ENCODE assay signal across 8 mouse cellular contexts in the genomic region with DNA sequence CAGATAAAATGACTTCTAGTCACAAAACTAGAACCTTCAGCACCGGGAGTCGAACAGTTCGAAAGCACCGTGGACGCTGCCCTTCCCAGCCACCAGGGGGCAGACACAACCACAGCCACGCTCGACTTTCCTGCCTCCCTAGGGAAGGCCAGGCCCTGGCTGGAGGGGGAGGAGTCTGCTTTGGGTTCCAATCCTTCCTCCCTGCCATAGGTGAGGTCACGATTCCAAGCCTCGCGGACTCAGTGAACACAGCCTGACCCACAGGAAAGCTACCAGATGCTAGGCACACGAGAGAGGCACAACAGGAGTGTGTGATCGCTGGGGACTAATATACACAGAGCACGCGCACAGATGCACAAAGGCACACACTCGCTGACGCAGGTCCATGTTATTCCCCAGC. TPM values are rescaled to one million over a fixed set of nuclear protein-coding genes. Genes with fewer than 3 reads are reported as not detected.
A peak's percentile ranks its signal among the peaks of the same experiment; 100 is the strongest.
DNase-seq lines count a peak whose midpoint lies in the region; ATAC-seq and TF ChIP-seq lines count a peak whose summit lies in the region.

No protein-coding gene starts in this region.

- H3K36me3 ChIP-seq in intestine, postnatal 0 days (ENCODE audit: control insufficient read depth, insufficient read depth) = no peaks in the 10 kb centered on the region
- no peaks in the 10 kb centered on the region for H3K36me3 ChIP-seq in limb, embryonic 12.5 days
- no peaks in the 10 kb centered on the region for H3K36me3 ChIP-seq in stomach, embryonic 14.5 days (ENCODE audit: control insufficient read depth, insufficient read depth, low read length)

- 26% methylated on average over 16 of the region's 16 CpGs for WGBS in intestine, postnatal 0 days
- WGBS in limb, embryonic 12.5 days = 23% methylated on average over 16 of the region's 16 CpGs
- WGBS in stomach, embryonic 14.5 days = 27% methylated on average over 16 of the region's 16 CpGs

- no peaks in the 10 kb centered on the region for H3K9me3 ChIP-seq in intestine, postnatal 0 days (ENCODE audit: control insufficient read depth)
- no peaks in the 10 kb centered on the region for H3K9me3 ChIP-seq in limb, embryonic 12.5 days
- no peaks in the 10 kb centered on the region for H3K9me3 ChIP-seq in stomach, embryonic 14.5 days (ENCODE audit: control insufficient read depth, low read depth, low read length)

- H3K4me3 ChIP-seq in cortical plate, adult 2 months (ENCODE audit: insufficient read depth, low read length) = no peak overlapping the region
- no peak overlapping the region for H3K4me3 ChIP-seq in intestine, postnatal 0 days (ENCODE audit: low read depth, low read length)
- H3K4me3 ChIP-seq in limb, embryonic 12.5 days (replicated peaks) = no peak overlapping the region
- no peak overlapping the region for H3K4me3 ChIP-seq in stomach, embryonic 14.5 days (ENCODE audit: low read depth, low read length)

- peak; percentile 76 for TF ChIP-seq CTCF in cortical plate, adult 2 months (IDR thresholded peaks at IDR 0.05; ENCODE audit: extremely low read depth, insufficient read depth, low read length)
- TF ChIP-seq CTCF in intestine, postnatal 0 days (IDR thresholded peaks at IDR 0.05; ENCODE audit: low read depth) = peak; percentile 98

- H3K4me2 ChIP-seq in intestine, postnatal 0 days (replicated peaks; ENCODE audit: low read depth) = peak overlapping the region; percentile 41
- peak overlapping the region; percentile 27 for H3K4me2 ChIP-seq in limb, embryonic 12.5 days
- no peak overlapping the region for H3K4me2 ChIP-seq in stomach, embryonic 14.5 days (replicated peaks; ENCODE audit: low read depth, low read length)

- no peak overlapping the region for H3K9ac ChIP-seq in intestine, postnatal 0 days (ENCODE audit: low read depth, low read length)
- no peak overlapping the region for H3K9ac ChIP-seq in limb, embryonic 12.5 days (replicated peaks)
- no peak overlapping the region for H3K9ac ChIP-seq in stomach, embryonic 14.5 days (replicated peaks; ENCODE audit: low read depth, low read length)

- intact Hi-C loops in gastrocnemius, postnatal 36 days (cut with DNase I) = loop anchor here (2.0 to 5.0 kb wide), 2 partner anchors 82 to 99 kb away; partner anchors contain the start of genes Iqcd and Tpcn1

- ATAC-seq in intestine, postnatal 0 days = peak; percentile 44
- no peak for ATAC-seq in limb, embryonic 12.5 days (ENCODE audit: insufficient number of reproducible peaks, insufficient read depth, low FRiP score, low TSS enrichment, low read depth)
- peak; percentile 77 for ATAC-seq in monocyte, adult 5-6 weeks (replicated peaks; ENCODE audit: insufficient number of reproducible peaks, low FRiP score, low TSS enrichment, poor library complexity, severe bottlenecking)
- ATAC-seq in stomach, embryonic 14.5 days (ENCODE audit: insufficient number of reproducible peaks, insufficient read depth, low FRiP score, low read depth) = 0 out of 2 replicates have a peak, but pooled peaks have one; percentile 21

- H3K27me3 ChIP-seq in intestine, postnatal 0 days (replicated peaks; ENCODE audit: control insufficient read depth, insufficient read depth, low read length) = no peaks in the 10 kb centered on the region
- H3K27me3 ChIP-seq in limb, embryonic 12.5 days = no peaks in the 10 kb centered on the region
- no peaks in the 10 kb centered on the region for H3K27me3 ChIP-seq in stomach, embryonic 14.5 days (ENCODE audit: control insufficient read depth, insufficient read depth, low read length)

- H3K4me1 ChIP-seq in cortical plate, adult 2 months (ENCODE audit: control insufficient read depth, insufficient read depth, low read length) = no peaks in the 10 kb centered on the region
- 0 out of 2 replicates have a peak, but pooled peaks cover 5% of the 10 kb centered on the region for H3K4me1 ChIP-seq in intestine, postnatal 0 days (replicated peaks; ENCODE audit: control insufficient read depth, insufficient read depth, low read length)
- peaks cover 26% of the 10 kb centered on the region for H3K4me1 ChIP-seq in limb, embryonic 12.5 days (replicated peaks)
- H3K4me1 ChIP-seq in stomach, embryonic 14.5 days (ENCODE audit: control insufficient read depth, insufficient read depth, low read length) = peaks cover 6% of the 10 kb centered on the region

- no peak overlapping the region for H3K27ac ChIP-seq in cortical plate, adult 2 months (ENCODE audit: insufficient read depth, low read length)
- no peak overlapping the region for H3K27ac ChIP-seq in intestine, postnatal 0 days (ENCODE audit: low read depth, low read length)
- H3K27ac ChIP-seq in limb, embryonic 12.5 days = no peak overlapping the region
- H3K27ac ChIP-seq in stomach, embryonic 14.5 days (ENCODE audit: low read length) = no peak overlapping the region

- no peak for TF ChIP-seq POLR2A in cortical plate, adult 2 months (IDR thresholded peaks at IDR 0.05; ENCODE audit: extremely low read depth, insufficient read depth, low read length)

- DNase-seq in 3134 (ENCODE audit: extremely low read depth, insufficient read length, low spot score) (peak; percentile 71), ZHBTc4 (ENCODE audit: low read depth, low spot score) (peak; percentile 96)
- DNase-seq in gastrocnemius, postnatal 36 days = peak; percentile 75 to 84

RNA-seq across cellular contexts. Expression of gene Plbd2, which starts 1.9 kb away (rescaled TPM):
- polyA plus RNA-seq in cortical plate, adult 2 months (2012; rRNA removed) = 53.3 and 54.7 TPM in 2 replicates
- total RNA-seq in gastrocnemius, postnatal 36 days (2021) = 10 to 100 TPM; 28.0 to 41.3 TPM
- 63.6 and 67.2 TPM in 2 replicates for polyA plus RNA-seq in intestine, postnatal 0 days (2015; fragmentation: Nextera tagmentation; extraction: Ambion mirVana)
- 46.0 and 46.3 TPM in 2 replicates for polyA plus RNA-seq in limb, embryonic 12.5 days (2016; fragmentation: Nextera tagmentation; extraction: Ambion mirVana)
- total RNA-seq in monocyte, adult 5-6 weeks (2017) = 8.9 to 11.3 TPM (median 11.2 TPM) in 3 replicates
- 39.6 and 40.2 TPM in 2 replicates for polyA plus RNA-seq in stomach, embryonic 14.5 days (2014; fragmentation: Nextera tagmentation; extraction: Ambion mirVana)

RNA-seq across cellular contexts. Expression of gene Slc8b1, which starts 5.6 kb away (rescaled TPM):
- 6.3 and 6.6 TPM in 2 replicates for polyA plus RNA-seq in cortical plate, adult 2 months (2012; rRNA removed)
- total RNA-seq in gastrocnemius, postnatal 36 days (2021) = 1 to 10 TPM; 7.9 to 9.7 TPM
- 4.1 and 4.4 TPM in 2 replicates for polyA plus RNA-seq in intestine, postnatal 0 days (2015; fragmentation: Nextera tagmentation; extraction: Ambion mirVana)
- polyA plus RNA-seq in limb, embryonic 12.5 days (2016; fragmentation: Nextera tagmentation; extraction: Ambion mirVana) = 6.1 and 6.2 TPM in 2 replicates
- 72.9 to 104 TPM (median 90.4 TPM) in 3 replicates for total RNA-seq in monocyte, adult 5-6 weeks (2017)
- polyA plus RNA-seq in stomach, embryonic 14.5 days (2014; fragmentation: Nextera tagmentation; extraction: Ambion mirVana) = 4.1 and 5.4 TPM in 2 replicates

RNA-seq across cellular contexts. Expression of gene Sds, which starts 29.0 kb away (rescaled TPM):
- 0.21 and 0.64 TPM in 2 replicates for polyA plus RNA-seq in cortical plate, adult 2 months (2012; rRNA removed)
- total RNA-seq in gastrocnemius, postnatal 36 days (2021) = under 1 TPM in 1 of 2 experiments, not detected in 1; 0.20 TPM
- polyA plus RNA-seq in intestine, postnatal 0 days (2015; fragmentation: Nextera tagmentation; extraction: Ambion mirVana) = not detected in 2 replicates
- polyA plus RNA-seq in limb, embryonic 12.5 days (2016; fragmentation: Nextera tagmentation; extraction: Ambion mirVana) = not detected in 2 replicates
- total RNA-seq in monocyte, adult 5-6 weeks (2017) = not detected in 3 replicates
- polyA plus RNA-seq in stomach, embryonic 14.5 days (2014; fragmentation: Nextera tagmentation; extraction: Ambion mirVana) = not detected in 2 replicates

RNA-seq across cellular contexts. Expression of gene Sdsl, which starts 32.8 kb away (rescaled TPM):
- 8.1 and 8.2 TPM in 2 replicates for polyA plus RNA-seq in cortical plate, adult 2 months (2012; rRNA removed)
- under 1 TPM; 0.59 to 0.77 TPM for total RNA-seq in gastrocnemius, postnatal 36 days (2021)
- 21.2 and 21.5 TPM in 2 replicates for polyA plus RNA-seq in intestine, postnatal 0 days (2015; fragmentation: Nextera tagmentation; extraction: Ambion mirVana)
- polyA plus RNA-seq in limb, embryonic 12.5 days (2016; fragmentation: Nextera tagmentation; extraction: Ambion mirVana) = 3.6 and 4.2 TPM in 2 replicates
- total RNA-seq in monocyte, adult 5-6 weeks (2017) = not detected in 3 replicates
- 5.7 and 5.8 TPM in 2 replicates for polyA plus RNA-seq in stomach, embryonic 14.5 days (2014; fragmentation: Nextera tagmentation; extraction: Ambion mirVana)
